Mouse (Mus musculus): ENCODE results near the gene Klrb1. TPM values are rescaled to one million over a fixed set of nuclear protein-coding genes. Genes with fewer than 3 reads are reported as not detected.

Klrb1 gene
- polyA plus RNA-seq, 1 experiment from 2014 or later: 0.45 TPM

DNA sequence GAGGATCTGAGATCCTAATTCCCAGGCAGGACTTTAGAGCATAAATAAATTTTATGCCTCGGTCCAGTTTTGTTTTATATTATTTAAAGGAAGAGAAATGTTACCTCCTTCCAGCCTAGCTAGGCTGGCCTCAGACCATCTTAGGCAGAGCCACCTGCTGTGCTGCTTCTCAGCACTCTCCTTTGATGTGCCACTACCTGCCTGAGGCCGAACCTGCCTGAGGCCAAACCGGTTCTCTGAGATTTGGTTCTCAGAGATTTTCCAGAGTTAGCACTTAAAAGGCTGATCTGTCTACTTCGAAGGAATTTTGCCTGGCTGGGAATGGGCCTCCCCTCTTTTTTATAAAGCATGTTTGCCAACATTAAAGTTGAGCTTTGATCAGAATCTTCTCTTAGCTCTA, 52.9 kb downstream of the Klrb1 start:
- DNase-seq (no peak), ATAC-seq (ENCODE audit: low FRiP score, low TSS enrichment) (no peak)
- no peak overlapping the region for H3K4me3 ChIP-seq (replicated peaks; ENCODE audit: low read depth, low read length)
- no peaks in the 10 kb centered on the region for H3K4me1 ChIP-seq (ENCODE audit: control insufficient read depth, insufficient read depth, low read length)
- H3K27me3 ChIP-seq (ENCODE audit: control insufficient read depth, insufficient read depth, low read length): no peaks in the 10 kb centered on the region
- no peak overlapping the region for H3K9ac ChIP-seq (replicated peaks; ENCODE audit: low read length)
- no peaks in the 10 kb centered on the region for H3K36me3 ChIP-seq (ENCODE audit: control insufficient read depth, insufficient read depth, low read length)
- no peak overlapping the region for H3K4me2 ChIP-seq (ENCODE audit: low read length)
- H3K27ac ChIP-seq (replicated peaks; ENCODE audit: low read depth, low read length): no peak overlapping the region
- peaks cover 4% of the 10 kb centered on the region; the same call in 1 of the 2 replicates for H3K9me3 ChIP-seq (ENCODE audit: control insufficient read depth, low read length)
- WGBS: 69% methylated on average over 4 of the region's 4 CpGs

DNA sequence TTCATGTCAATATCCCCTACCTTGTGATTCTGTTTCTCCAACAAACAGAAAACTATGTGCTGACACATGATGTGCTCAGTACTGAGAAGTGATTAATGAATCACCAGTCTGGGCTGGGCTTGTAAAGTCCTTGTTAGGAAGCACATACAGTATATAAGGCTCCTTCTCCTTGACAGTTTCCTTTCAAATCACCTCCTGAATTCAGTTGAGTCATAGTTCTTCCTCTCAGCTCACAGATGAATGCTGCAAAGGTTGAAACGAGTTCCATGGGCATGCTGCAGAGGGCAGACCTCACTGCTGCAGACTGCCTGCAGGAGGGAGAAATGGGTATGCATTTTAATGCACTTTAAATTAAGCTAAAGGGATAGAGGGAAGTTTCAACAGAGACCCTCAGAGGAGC, 60.7 kb downstream of the Klrb1 start, which contains the start of gene Clec2h:
Gene Clec2h, plus strand, starts transcription at position 180 of the 400 bp plus-strand sequence.
- H3K27me3 ChIP-seq (ENCODE audit: control insufficient read depth, insufficient read depth, low read length): no peaks in the 10 kb centered on the region
- no peak within 1 kb of the TSS for H3K4me3 ChIP-seq (replicated peaks; ENCODE audit: low read depth, low read length)
- ATAC-seq (ENCODE audit: low FRiP score, low TSS enrichment) (no peak), DNase-seq (peak; percentile 3)
- WGBS: 13% methylated on average over 1 of the region's 1 CpGs
- H3K27ac ChIP-seq (replicated peaks; ENCODE audit: low read depth, low read length): no peak within 1 kb of the TSS
- H3K9me3 ChIP-seq (ENCODE audit: control insufficient read depth, low read length): no peaks in the 10 kb centered on the region
- no peaks in the 10 kb centered on the region for H3K36me3 ChIP-seq (ENCODE audit: control insufficient read depth, insufficient read depth, low read length)
- no peak within 1 kb of the TSS for H3K4me2 ChIP-seq (ENCODE audit: low read length)
- no peaks in the 10 kb centered on the region for H3K4me1 ChIP-seq (ENCODE audit: control insufficient read depth, insufficient read depth, low read length)
- no peak within 1 kb of the TSS for H3K9ac ChIP-seq (replicated peaks; ENCODE audit: low read length)

DNA sequence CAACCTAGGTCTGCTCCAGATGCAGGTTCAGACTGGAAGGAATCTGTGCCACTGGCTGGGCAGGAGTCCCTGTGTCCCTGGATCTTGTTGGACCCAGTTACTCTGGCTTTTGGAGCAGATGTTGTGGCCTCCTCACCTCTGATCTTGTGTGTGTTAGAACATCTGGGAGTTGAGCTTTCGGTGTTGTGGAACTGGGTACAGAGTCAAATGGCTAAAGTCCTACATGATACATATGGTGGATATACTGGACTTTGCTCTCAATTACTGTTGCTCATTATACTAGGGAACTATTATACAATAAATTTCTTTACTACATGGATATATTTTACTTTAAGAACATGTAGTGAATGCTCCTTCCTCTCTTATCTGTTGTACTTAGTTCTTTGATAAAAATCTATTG, 61.6 kb downstream of the Klrb1 start:
- ATAC-seq (ENCODE audit: low FRiP score, low TSS enrichment) (no peak), DNase-seq (no peak)
- Histone ChIP-seq H3K4me2 (ENCODE audit: low read length) (no peak overlapping the region), H3K9me3 (ENCODE audit: control insufficient read depth, low read length) (no peaks in the 10 kb centered on the region), H3K27ac (replicated peaks; ENCODE audit: low read depth, low read length) (no peak overlapping the region), H3K4me3 (replicated peaks; ENCODE audit: low read depth, low read length) (no peak overlapping the region), H3K27me3 (ENCODE audit: control insufficient read depth, insufficient read depth, low read length) (no peaks in the 10 kb centered on the region), H3K9ac (replicated peaks; ENCODE audit: low read length) (no peak overlapping the region), H3K36me3 (ENCODE audit: control insufficient read depth, insufficient read depth, low read length) (no peaks in the 10 kb centered on the region), H3K4me1 (ENCODE audit: control insufficient read depth, insufficient read depth, low read length) (no peaks in the 10 kb centered on the region)
- WGBS: 95% methylated on average over 1 of the region's 1 CpGs

Other genes starting within 250 kb of the Klrb1 start
- gene Pzp, start 196.3 kb downstream of the Klrb1 start, polyA plus RNA-seq (2014; fragmentation: Nextera tagmentation; extraction: Ambion mirVana): 0.20 and 0.21 TPM in 2 replicates
- 0.43 and 1.00 TPM in 2 replicates for gene A2ml1, start 141.5 kb downstream of the Klrb1 start, polyA plus RNA-seq (2014; fragmentation: Nextera tagmentation; extraction: Ambion mirVana)
- gene Klrb1a, start 99.5 kb downstream of the Klrb1 start, polyA plus RNA-seq (2014; fragmentation: Nextera tagmentation; extraction: Ambion mirVana): not detected in 2 replicates
- gene Clec2h, start 60.7 kb downstream of the Klrb1 start, polyA plus RNA-seq (2014; fragmentation: Nextera tagmentation; extraction: Ambion mirVana): not detected in 2 replicates
- gene Klrb1c, start 66.2 kb upstream of the Klrb1 start, polyA plus RNA-seq (2014; fragmentation: Nextera tagmentation; extraction: Ambion mirVana): not detected in 2 replicates
- not detected in 2 replicates for gene Gm44511, start 103.3 kb upstream of the Klrb1 start, polyA plus RNA-seq (2014; fragmentation: Nextera tagmentation; extraction: Ambion mirVana)
- 0.09 and 0.14 TPM in 2 replicates for gene Klrb1b, start 103.3 kb upstream of the Klrb1 start, polyA plus RNA-seq (2014; fragmentation: Nextera tagmentation; extraction: Ambion mirVana)
- not detected in 2 replicates for gene Clec2i, start 164.5 kb upstream of the Klrb1 start, polyA plus RNA-seq (2014; fragmentation: Nextera tagmentation; extraction: Ambion mirVana)
- 0.19 and 0.36 TPM in 2 replicates for gene BC035044, start 168.1 kb upstream of the Klrb1 start, polyA plus RNA-seq (2014; fragmentation: Nextera tagmentation; extraction: Ambion mirVana)
- gene Clec2g, start 211.3 kb upstream of the Klrb1 start, polyA plus RNA-seq (2014; fragmentation: Nextera tagmentation; extraction: Ambion mirVana): not detected in 2 replicates

Measured in midbrain, embryonic 14.5 days (tissue).